Mouse (Mus musculus) MEL (cell line): ENCODE results near the gene Fam208b. TPM values are rescaled to one million over a fixed set of nuclear protein-coding genes. Genes with fewer than 3 reads are reported as not detected.

Experiments used
- DNase-seq: peaks from one replicate; pipeline ENCODE4 v3.0.0; 2011; ENCODE audit warnings: low read depth, low spot score
- H3K27ac ChIP-seq: 2 replicates; pipeline ENCODE4 v1.5.1; 2012; ENCODE audit warnings: low read depth, mild to moderate bottlenecking, control low read depth, low read length, moderate library complexity; ENCODE audit not compliant: control insufficient read depth
- H3K27me3 ChIP-seq, 2 experiments: fragments of 150-350 bp in 1 of 2; sonication (generic) in 1 of 2; 2 replicates each; pipeline ENCODE4 v1.6.1; 2012; ENCODE audit warnings: low read length in 2 of 2, mild to moderate bottlenecking in 2 of 2, improper control_type of control experiment in 1 of 2, moderate library complexity in 1 of 2; ENCODE audit not compliant: insufficient read depth in 2 of 2, control insufficient read depth in 1 of 2
- H3K36me3 ChIP-seq, 2 experiments: 2 replicates each; pipeline ENCODE4 v1.6.1; 2012 to 2014; ENCODE audit warnings: low read length in 2 of 2, improper control_type of control experiment in 1 of 2, inconsistent platforms in 1 of 2, mild to moderate bottlenecking in 1 of 2; ENCODE audit not compliant: insufficient read depth in 2 of 2, control insufficient read depth in 1 of 2
- H3K4me1 ChIP-seq, 2 experiments: fragments of 150-350 bp in 1 of 2; sonication (generic) in 1 of 2; 2 replicates each; pipeline ENCODE4 v1.6.1; 2012; ENCODE audit warnings: low read length in 2 of 2, improper control_type of control experiment in 1 of 2, mild to moderate bottlenecking in 1 of 2; ENCODE audit not compliant: insufficient read depth in 2 of 2, control insufficient read depth in 1 of 2
- H3K4me3 ChIP-seq, 2 experiments: fragments of 150-350 bp in 1 of 2; sonication (generic) in 1 of 2; 2 replicates each; pipeline ENCODE4 v1.5.1; 2012; ENCODE audit warnings: low read depth in 2 of 2, low read length in 2 of 2, mild to moderate bottlenecking in 2 of 2, moderate library complexity in 2 of 2, control low read depth in 1 of 2, improper control_type of control experiment in 1 of 2; ENCODE audit not compliant: control insufficient read depth in 1 of 2, insufficient read depth in 1 of 2
- H3K79me2 ChIP-seq: 2 replicates; pipeline ENCODE4 v1.6.1; 2012; ENCODE audit warnings: mild to moderate bottlenecking, low read length, moderate library complexity; ENCODE audit not compliant: control insufficient read depth, poor library complexity, insufficient read depth
- H3K9ac ChIP-seq: 2 replicates; pipeline ENCODE4 v1.6.1; 2012; ENCODE audit warnings: low read depth, mild to moderate bottlenecking, control low read depth, low read length, moderate library complexity; ENCODE audit not compliant: control insufficient read depth, poor library complexity, severe bottlenecking
- H3K9me3 ChIP-seq: fragments of 150-350 bp; sonication (generic); replicated peaks from 2 replicates; pipeline ENCODE4 v1.6.1; 2012; ENCODE audit warnings: mild to moderate bottlenecking, low read length, improper control_type of control experiment, moderate library complexity; ENCODE audit not compliant: insufficient read depth
- BHLHE40 ChIP-seq: IDR thresholded peaks from 2 replicates; pipeline ENCODE4 v1.6.1; 2012; ENCODE audit warnings: low read depth, mild to moderate bottlenecking, inconsistent platforms, low read length, improper control_type of control experiment, borderline replicate concordance
- CHD2 ChIP-seq: IDR thresholded peaks from 2 replicates; pipeline ENCODE4 v1.6.1; 2011; ENCODE audit warnings: low read length, improper control_type of control experiment
- CTCF ChIP-seq, 3 experiments: IDR thresholded peaks in 2 of 3; conservative IDR thresholded peaks in 1 of 3; 2 replicates each; pipeline ENCODE4 v1.5.1; 2011 to 2012; ENCODE audit warnings: low read length in 3 of 3, low read depth in 2 of 3, mild to moderate bottlenecking in 2 of 3, improper control_type of control experiment in 1 of 3, inconsistent platforms in 1 of 3, mixed read lengths in 1 of 3, moderate library complexity in 1 of 3; ENCODE audit not compliant: control insufficient read depth in 1 of 3, insufficient read depth in 1 of 3, poor library complexity in 1 of 3, severe bottlenecking in 1 of 3
- ELF1 ChIP-seq: IDR thresholded peaks from 2 replicates; pipeline ENCODE4 v1.6.1; 2014; ENCODE audit warnings: low read depth, mild to moderate bottlenecking, inconsistent platforms, low read length, improper control_type of control experiment, moderate library complexity
- EP300 ChIP-seq, 2 experiments: IDR thresholded peaks; 2 replicates each; pipeline ENCODE4 v1.6.1; 2011; ENCODE audit warnings: improper control_type of control experiment in 2 of 2, low read length in 2 of 2, low read depth in 1 of 2, mild to moderate bottlenecking in 1 of 2
- ETS1 ChIP-seq: IDR thresholded peaks from 2 replicates; pipeline ENCODE4 v1.6.1; 2012; ENCODE audit warnings: low read depth, mild to moderate bottlenecking, inconsistent platforms, low read length, improper control_type of control experiment, moderate library complexity
- GABPA ChIP-seq: IDR thresholded peaks from 2 replicates; pipeline ENCODE4 v1.6.1; 2012; ENCODE audit warnings: low read depth, mild to moderate bottlenecking, inconsistent platforms, low read length, improper control_type of control experiment, moderate library complexity
- JUND ChIP-seq: IDR thresholded peaks from 2 replicates; pipeline ENCODE4 v1.6.1; 2011; ENCODE audit warnings: low read depth, mild to moderate bottlenecking, improper control_type of control experiment, low read length
- MAX ChIP-seq: IDR thresholded peaks from 2 replicates; pipeline ENCODE4 v1.6.1; 2011; ENCODE audit warnings: low read length, improper control_type of control experiment
- MYB ChIP-seq: IDR thresholded peaks from 2 replicates; pipeline ENCODE4 v1.6.1; 2011; ENCODE audit warnings: mild to moderate bottlenecking, low read depth, low read length, improper control_type of control experiment
- NELFE ChIP-seq: IDR thresholded peaks from 2 replicates; pipeline ENCODE4 v1.6.1; 2011; ENCODE audit warnings: low read depth, low read length, improper control_type of control experiment
- NRF1 ChIP-seq: IDR thresholded peaks from 2 replicates; pipeline ENCODE4 v1.6.1; 2014; ENCODE audit warnings: low read depth, mild to moderate bottlenecking, inconsistent platforms, low read length, improper control_type of control experiment, moderate library complexity; ENCODE audit not compliant: poor library complexity, insufficient read depth, severe bottlenecking
- POLR2A ChIP-seq, 2 experiments: IDR thresholded peaks; 2 replicates each; pipeline ENCODE4 v1.6.1; 2011 to 2012; ENCODE audit warnings: low read length in 2 of 2, mild to moderate bottlenecking in 2 of 2, control low read depth in 1 of 2, improper control_type of control experiment in 1 of 2, low read depth in 1 of 2, moderate library complexity in 1 of 2; ENCODE audit not compliant: control insufficient read depth in 1 of 2, insufficient read depth in 1 of 2, poor library complexity in 1 of 2
- POLR2AphosphoS2 ChIP-seq: IDR thresholded peaks from 2 replicates; pipeline ENCODE4 v1.6.1; 2011; ENCODE audit warnings: low read length, improper control_type of control experiment
- RAD21 ChIP-seq: IDR thresholded peaks from 2 replicates; pipeline ENCODE4 v1.6.1; 2011; ENCODE audit warnings: mild to moderate bottlenecking, low read depth, low read length, improper control_type of control experiment
- TBP ChIP-seq: IDR thresholded peaks from 2 replicates; pipeline ENCODE4 v1.8.0; 2011; ENCODE audit warnings: low read depth, low read length, improper control_type of control experiment
- UBTF ChIP-seq: IDR thresholded peaks from 2 replicates; pipeline ENCODE4 v1.6.1; 2012; ENCODE audit warnings: low read depth, mild to moderate bottlenecking, inconsistent platforms, low read length, improper control_type of control experiment, moderate library complexity, borderline replicate concordance; ENCODE audit not compliant: insufficient read depth
- USF2 ChIP-seq, 2 experiments: IDR thresholded peaks; 2 replicates each; pipeline ENCODE4 v1.6.1; 2011 to 2012; ENCODE audit warnings: improper control_type of control experiment in 2 of 2, low read length in 2 of 2, borderline replicate concordance in 1 of 2, inconsistent platforms in 1 of 2, low read depth in 1 of 2, mild to moderate bottlenecking in 1 of 2; ENCODE audit not compliant: insufficient read depth in 1 of 2
- polyA plus RNA-seq, 2 experiments: library from polyadenylated mRNA; stranded (reverse) in 1 of 2; unstranded in 1 of 2; fragments of >175 nt in 1 of 2; fragments of >200 nt in 1 of 2; gene quantifications; 2 replicates each; pipeline versions ENCODE4 v1.2.1 to v1.2.4; 2012; ENCODE audit warnings: low replicate concordance in 2 of 2, low read depth in 1 of 2; ENCODE audit not compliant: insufficient read length in 2 of 2, insufficient read depth in 1 of 2, missing spikeins in 1 of 2
- total RNA-seq: library from RNA; depleted of rRNA; stranded (reverse); fragments of 300-350 nt; gene quantifications from 2 replicates; pipeline ENCODE4 v1.2.3, GENCODE M21; 2012

Gene Fam208b
- total and polyA plus RNA-seq, 3 experiments, result 23.5 to 183 (median 28.3) TPM

- no peaks in the 10 kb centered on the region; the same call in 1 of the 2 replicates for H3K79me2 ChIP-seq
- no peaks in the 10 kb centered on the region for H3K9me3 ChIP-seq
- DNase-seq, result peak; percentile 19
- H3K4me1 ChIP-seq, result peaks cover 2 to 6% of the 10 kb centered on the region in 2 experiments
- peaks cover 0 to 5% of the 10 kb centered on the region in 2 experiments; a peak in 2 of 4 replicates for H3K36me3 ChIP-seq
- TF ChIP-seq EP300 (IDR thresholded peaks at IDR 0.05; ENCODE audit: low read depth in 1 of 2, low read length in 2 of 2), result no peak
- no peak for TF ChIP-seq BHLHE40
- no peak for TF ChIP-seq CTCF (IDR thresholded peaks at IDR 0.05 in 2 of 3, conservative IDR thresholded peaks at IDR 0.05 in 1 of 3; ENCODE audit: control insufficient read depth in 1 of 3, insufficient read depth in 1 of 3, low read depth in 2 of 3, low read length in 3 of 3, poor library complexity in 1 of 3, severe bottlenecking in 1 of 3)
- no peak for TF ChIP-seq RAD21
- no peak for TF ChIP-seq JUND
- no peak for TF ChIP-seq NRF1
- TF ChIP-seq NELFE, result no peak
- TF ChIP-seq TBP, result no peak
- TF ChIP-seq ELF1, result no peak
- TF ChIP-seq MAX, result no peak
- no peak for TF ChIP-seq MYB
- no peak for TF ChIP-seq POLR2AphosphoS2
- H3K27me3 ChIP-seq, result no peaks in the 10 kb centered on the region
- peak overlapping the region in 1 of 2 experiments; percentile 84; a peak in 3 of 4 replicates for H3K4me3 ChIP-seq
- no peak overlapping the region for H3K27ac ChIP-seq
- H3K9ac ChIP-seq, result no peak overlapping the region
Observed at GRCm38 (mm10) chr13:3633131-3633530, 22.2 kb upstream of the Fam208b start.

DNA sequence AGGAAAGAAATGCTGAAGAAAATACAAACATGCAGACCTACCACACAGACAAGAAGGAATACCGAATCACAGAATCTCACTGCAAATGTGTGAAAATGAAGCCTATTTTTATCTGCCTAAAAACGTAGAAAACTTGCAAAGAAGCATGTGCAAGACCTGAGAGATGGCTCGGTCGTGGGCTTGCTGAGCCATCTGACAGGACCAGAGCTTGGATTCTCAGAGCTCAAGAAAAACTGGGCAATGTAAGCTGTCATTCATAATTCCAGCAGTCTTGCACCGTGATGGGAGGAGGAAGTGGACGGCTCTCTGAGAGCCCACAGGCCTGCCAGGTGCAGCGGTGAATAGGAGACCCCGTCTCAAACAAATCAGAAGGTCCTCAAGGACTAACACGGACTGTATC is 21.6 kb upstream of the Fam208b start:
- Histone ChIP-seq H3K4me1 (peaks cover 2 to 6% of the 10 kb centered on the region in 2 experiments), H3K4me3 (no peak overlapping the region), H3K27ac (no peak overlapping the region), H3K9ac (no peak overlapping the region), H3K27me3 (no peaks in the 10 kb centered on the region)
- TF ChIP-seq NRF1 (no peak), RAD21 (no peak), POLR2A (IDR thresholded peaks at IDR 0.05; ENCODE audit: control insufficient read depth in 1 of 2, insufficient read depth in 1 of 2, low read depth in 1 of 2, low read length in 2 of 2, poor library complexity in 1 of 2) (no peak), CHD2 (no peak), GABPA (no peak), USF2 (IDR thresholded peaks at IDR 0.05; ENCODE audit: borderline replicate concordance in 1 of 2, insufficient read depth in 1 of 2, low read depth in 1 of 2, low read length in 2 of 2) (no peak), ETS1 (no peak), UBTF (no peak), MAX (no peak)
- TF ChIP-seq, all 39 proteins: peak for 0
- no peaks in the 10 kb centered on the region; the same call in 1 of the 2 replicates for H3K79me2 ChIP-seq
- no peaks in the 10 kb centered on the region for H3K9me3 ChIP-seq
- no peak for DNase-seq
- H3K36me3 ChIP-seq, result peaks cover 0 to 7% of the 10 kb centered on the region in 2 experiments; a peak in 2 of 4 replicates
